Mouse (Mus musculus) frontal cortex, postnatal 10 days (tissue): ENCODE measurements around the gene Sema3b.
A peak's percentile ranks its signal among the peaks of the same experiment; 100 is the strongest.
"Not testable (repeated sequence)": the region's sequence is repeated elsewhere in the genome, so short reads cannot be mapped to it uniquely, and the experiment has no call there.

Experiments used
- DNase-seq, 2 experiments: peaks; one replicate each; pipeline ENCODE4 v3.0.0; 2022; ENCODE audit warnings: low spot score in 2 of 2, mixed read lengths in 1 of 2

The Sema3b gene

DNA sequence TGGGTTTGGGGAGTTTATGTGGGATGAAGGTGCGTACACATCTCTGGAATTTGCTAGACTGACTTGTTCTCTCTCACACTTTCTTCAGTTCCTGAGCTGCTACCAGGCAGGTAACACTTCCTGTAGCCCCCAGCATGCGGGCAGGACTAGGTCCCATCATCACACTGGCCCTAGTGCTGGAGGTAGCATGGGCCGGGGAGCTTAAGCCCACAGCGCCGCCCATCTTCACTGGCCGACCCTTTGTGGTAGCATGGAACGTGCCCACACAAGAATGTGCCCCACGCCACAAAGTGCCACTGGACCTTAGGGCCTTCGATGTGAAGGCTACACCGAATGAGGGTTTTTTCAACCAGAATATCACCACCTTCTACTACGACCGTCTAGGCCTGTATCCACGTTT, 39.0 kb downstream of the Sema3b start:
- DNase-seq: no peak

DNA sequence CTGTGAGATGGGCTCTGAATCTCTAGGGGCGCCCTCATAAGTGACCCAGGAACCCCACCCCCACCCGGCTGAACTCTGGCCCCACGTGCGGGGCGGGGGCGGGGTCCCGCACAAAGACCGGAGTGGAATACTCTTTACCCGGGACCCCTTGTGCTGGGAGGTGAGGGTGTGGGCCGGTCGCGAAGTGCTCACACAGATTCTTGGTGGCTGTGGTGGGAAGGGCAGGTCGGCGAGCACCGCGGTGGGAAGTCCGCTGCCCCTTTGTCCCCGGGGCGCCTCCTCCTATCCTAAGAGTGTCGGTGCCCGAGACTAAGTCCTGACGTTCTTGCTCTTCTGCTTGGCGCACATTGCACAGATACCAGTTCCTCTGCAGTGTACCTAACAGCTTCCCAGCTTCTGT, 39.8 kb downstream of the Sema3b start:
- DNase-seq: no peak

DNA sequence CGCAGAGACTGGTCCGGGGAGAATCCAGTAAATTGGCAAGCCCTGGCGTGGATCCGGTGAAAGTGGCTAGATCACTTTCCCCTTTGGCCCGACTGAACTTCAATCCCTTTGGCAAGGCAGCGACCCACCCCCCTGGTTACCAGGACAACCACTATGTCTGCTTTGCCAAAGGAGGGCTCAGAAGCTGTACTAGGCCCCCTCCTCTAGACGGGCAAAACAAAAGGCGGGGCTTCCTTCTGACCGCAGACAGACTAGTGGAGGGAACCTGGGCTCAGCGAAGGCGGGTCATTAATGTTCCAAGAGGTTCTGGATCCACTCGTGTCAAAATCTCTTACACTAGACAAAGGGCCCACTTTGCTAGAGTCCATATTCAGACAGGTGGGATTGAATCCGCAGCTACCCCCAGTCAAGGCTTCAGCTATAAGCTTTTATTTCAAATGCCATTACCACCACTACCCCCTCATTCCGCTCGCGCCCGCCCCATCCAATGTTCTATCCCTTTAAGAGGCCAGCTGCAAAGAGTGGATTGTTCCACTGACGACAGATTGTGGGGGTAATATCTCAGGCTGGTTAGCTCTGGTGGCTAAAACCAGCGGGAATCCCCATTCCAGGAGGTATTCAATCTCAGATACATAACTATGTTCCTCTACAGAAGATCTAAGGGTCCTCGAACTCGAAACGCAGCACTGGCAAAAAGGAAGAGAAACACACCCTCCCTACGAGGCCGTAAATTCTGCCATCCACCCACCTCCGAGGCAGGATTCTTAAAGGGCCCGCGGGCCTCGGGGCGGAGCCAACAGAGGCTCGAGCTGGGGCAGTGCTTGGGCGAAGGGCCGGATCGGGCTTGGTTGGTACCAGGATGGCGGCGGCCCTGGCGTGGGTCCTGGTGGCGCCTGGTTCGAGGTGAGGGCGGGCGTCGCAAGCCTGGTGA, 40.4 kb downstream of the Sema3b start:
- DNase-seq: peak; percentile 77 to 82

DNA sequence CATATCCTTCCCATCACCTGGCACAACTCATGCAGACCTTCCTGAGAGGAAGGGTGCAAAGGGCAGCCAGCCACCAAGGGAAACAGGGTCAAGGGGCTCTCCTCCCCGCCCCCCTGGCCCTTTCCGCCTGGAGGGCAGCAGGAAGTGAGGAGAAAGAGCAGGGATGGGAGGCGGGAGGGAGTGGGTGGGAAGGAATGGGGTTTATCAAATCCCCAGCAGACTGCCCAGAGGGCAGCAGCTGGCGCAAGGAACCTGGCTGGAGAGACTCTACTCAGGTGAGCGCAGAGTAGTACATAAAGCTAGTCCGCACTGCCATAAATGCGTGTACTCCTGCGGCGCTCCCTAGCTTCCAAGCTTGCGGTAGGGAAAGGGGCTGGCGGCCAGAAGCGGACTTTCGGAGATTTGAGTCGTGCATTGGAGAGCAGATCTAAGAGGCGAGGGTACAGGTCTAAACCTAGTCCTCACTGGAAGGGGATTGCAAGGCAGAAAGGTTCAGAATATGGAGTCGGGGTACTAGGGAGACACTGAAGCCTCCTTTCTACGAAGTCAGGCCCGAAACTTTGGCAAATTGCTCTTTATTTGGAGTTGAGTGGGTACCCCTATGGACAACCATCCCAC, 41.2 kb downstream of the Sema3b start, which contains the start of gene Hyal2:
Gene Hyal2, plus strand, starts transcription at position 244 of the 618 bp plus-strand sequence.
- no peak for DNase-seq

DNA sequence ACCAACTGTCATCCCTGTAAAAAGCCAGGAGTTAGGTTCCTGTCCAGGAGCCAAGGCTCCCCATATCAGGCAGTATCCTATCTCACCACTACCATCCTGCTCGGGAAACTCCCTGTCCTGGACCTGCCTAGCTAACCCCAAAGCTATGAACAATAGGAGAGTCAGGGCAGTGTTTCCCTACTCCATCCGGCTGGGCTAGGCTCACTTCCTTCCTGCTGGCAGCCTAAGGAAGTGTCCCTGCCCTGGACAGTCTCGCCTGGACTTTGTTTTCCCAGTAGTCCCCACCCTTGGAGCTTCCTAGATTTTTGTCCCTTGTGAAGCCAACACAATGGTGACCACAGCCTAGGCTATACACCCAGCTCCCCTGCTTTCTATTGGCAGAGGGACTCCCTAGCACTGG, 42.2 kb downstream of the Sema3b start:
- no peak for DNase-seq

DNA sequence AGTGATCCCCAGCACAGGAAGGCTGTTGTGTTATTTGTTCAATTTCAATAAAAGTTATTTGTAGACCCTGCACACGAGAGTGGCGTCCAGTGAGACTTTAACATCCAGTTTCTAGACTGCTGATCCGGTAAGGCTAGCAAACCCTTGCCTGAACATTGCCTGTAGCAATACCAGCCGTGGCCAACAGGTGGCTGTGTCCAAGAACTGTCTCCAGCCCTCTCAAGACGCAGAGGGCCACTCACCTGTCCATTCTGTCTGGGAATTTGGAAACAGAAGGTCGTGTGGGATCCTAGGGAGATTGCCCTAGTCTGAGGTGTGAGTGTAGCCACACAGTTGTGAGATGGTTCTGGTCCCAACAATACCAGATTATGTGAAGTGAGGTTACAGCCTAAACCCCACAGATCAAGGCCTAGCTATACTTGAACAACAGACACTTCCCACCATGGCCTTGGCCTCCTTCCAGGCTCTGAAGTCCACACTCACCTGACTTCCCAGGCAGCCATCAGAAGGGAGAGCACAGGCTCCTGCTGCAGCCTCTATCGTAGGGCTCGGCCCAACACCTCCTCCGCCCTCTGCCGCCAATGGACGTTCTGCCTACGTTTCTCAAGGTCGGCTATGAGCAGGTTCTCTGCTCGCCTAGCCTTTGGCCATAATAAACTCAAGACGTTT, 42.9 kb downstream of the Sema3b start:
- DNase-seq: peak in 1 of 2 experiments; percentile 67

DNA sequence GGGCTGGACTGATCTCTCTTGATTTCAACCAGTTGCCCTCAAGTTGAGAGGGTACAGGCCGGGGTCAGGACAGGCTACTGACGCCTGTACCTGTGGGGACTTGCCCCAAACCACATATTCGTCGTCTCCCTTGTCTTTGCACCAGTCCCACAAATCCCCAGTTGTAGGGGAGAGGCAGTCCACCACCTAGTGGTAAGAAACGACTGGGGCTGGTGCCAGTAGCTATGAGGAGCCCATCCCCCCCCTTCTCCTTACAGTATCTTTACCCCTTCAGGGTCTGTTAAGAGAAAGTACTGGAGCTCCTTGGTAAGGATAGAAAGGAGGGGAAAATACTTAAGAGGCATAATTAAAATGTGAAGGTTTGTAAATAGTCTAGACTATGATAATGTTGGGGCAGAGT, 43.5 kb downstream of the Sema3b start:
- DNase-seq: not testable (repeated sequence)

DNA sequence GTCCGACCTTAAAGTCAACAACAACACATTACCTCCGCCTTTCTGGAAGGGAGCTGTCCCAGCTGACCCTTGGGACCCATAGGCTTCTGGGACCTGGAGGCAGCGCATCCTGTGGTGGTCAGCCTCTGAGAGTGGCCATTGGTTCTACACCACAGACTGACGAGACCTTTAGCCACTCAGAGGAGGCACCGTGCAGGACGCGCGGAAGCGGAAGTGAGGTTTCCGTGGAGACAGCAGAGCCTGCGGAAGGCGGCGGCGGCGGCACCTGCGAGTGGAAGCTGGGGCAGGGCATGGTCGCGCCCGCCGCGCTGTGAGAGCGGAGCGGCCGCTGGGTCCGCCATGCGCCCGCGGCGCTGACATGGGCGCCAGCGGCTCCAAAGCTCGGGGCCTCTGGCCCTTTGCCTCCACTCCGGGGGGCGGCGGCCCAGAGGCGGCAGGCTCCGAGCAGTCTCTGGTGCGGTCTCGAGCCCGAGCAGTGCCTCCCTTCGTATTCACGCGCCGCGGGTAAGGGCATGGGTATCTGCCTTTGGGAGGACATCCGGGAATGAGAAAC, 45.9 kb downstream of the Sema3b start, which contains the start of gene Tusc2:
Gene Tusc2, plus strand, starts transcription at position 227 of the 553 bp plus-strand sequence.
- DNase-seq: peak; percentile 91 to 93

DNA sequence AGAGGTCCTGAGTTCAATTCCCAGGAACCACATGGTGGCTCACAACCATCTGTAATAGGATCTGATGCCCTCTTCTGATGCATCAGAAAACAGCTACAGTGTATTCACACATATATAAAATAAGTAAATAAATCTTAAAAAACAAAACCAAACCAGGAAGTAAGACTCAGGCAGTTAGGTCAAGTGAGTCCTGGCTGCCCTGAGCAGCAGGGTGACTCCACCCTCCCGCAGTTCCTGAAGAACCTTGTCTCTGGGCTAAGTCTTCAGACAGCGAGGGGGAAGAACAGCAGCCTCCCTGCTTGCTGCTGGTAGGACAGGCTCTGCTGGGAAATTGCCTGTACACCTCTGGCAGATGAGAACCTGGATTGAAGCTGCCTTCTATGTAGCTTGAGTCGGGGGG, 52.7 kb downstream of the Sema3b start:
- no peak for DNase-seq

DNA sequence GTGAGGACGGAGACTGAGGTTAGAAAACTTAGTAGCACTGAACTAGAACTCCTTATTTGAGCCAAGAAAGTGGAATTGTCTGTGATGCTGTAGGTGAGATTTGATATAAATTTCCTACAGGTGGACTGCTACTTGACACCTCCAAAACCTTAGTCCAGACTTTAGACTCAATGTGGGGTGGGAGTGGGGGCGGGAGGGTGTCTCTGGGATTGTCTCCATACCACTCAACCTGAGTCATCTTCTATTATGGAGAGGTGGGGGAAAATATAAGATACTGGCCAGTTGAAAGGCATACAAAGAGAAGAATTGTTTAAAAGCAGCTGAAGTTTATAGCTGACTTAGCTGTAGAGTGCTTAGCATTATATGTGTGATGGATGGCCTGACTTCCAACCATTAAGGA, 53.3 kb downstream of the Sema3b start:
- no peak for DNase-seq

DNA sequence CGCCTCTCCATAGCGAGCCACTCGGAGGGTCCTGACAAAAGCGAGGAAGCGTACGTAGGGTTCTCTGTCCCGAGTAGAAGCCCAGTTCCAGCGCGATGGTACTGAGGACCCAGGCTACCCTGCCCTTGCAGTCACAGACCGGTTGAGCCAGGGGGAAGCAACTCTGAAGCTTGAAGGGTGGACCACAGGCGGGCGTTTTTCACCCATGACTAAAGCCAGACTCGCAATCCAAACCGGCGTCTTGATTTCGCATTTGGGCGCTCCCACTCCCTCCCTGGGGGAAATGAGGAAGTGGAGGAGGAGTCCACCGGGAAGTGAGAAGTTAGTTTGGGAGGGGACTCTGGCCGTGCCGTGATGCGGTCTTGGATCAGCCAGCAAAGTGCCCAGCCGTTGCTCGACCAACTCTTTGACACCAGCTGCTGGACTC, 54.0 kb downstream of the Sema3b start:
- no peak for DNase-seq

DNA sequence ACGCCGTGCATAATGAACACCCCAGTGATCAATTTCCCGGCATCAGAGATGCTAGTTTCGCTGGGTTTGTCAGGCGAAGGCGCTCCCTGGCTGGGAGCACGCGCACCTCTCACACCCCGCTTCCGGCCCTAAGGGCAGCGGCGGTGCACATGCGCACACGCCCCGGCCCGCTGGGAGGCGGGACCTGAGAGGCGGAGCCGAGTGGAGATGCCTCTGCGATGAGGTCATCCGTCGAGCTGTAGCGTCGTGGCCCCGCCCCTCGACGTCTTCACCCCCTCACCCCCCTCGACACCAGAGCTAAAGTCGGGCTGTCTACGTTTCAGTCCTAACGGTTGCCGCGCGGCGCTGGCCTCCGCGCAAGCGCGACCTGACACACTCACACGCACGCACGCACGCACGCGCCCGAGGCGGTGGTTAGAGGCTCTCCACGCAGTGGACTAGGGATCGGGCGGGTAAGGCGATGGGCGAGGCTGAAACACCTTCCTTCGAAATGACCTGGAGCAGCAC, 54.7 kb downstream of the Sema3b start:
- peak; percentile 92 for DNase-seq

DNA sequence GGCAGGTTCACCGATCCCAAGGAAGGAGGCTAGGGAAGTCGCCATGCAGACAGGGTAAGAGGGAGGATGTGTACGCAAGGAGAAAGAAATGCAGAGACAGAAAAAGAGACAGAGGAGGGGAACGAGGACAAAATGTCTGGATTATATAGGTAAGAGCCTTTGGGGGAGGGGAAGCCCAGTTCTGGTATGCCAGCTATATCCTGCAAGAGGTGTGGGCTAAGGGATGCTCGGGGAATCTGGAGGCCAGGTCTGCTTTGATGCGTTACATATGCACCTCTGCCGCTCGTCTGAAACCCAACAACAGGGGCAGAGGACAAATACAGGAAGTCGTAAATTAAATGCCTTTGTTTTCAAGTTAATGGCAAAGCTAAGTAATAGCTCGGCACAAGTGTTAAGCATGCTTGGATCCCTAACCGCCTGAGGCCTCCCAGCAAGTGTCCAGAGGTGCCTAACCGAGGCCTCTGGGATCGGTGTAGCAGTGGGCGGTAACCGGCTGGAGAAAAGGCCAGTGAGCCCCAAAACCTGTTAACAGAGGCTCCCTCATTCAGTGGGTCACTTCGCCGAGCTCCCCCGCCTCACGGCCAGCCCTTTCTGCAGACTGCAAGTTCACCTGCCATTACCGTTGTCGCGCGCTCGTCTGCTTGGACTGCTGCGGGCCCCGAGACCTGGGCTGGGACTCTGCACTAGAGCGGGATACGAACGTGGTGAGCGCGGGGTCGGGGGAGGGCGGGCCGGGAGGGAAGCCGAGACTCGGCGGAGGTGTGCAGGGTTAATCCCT, 55.3 kb downstream of the Sema3b start:
- no peak for DNase-seq

DNA sequence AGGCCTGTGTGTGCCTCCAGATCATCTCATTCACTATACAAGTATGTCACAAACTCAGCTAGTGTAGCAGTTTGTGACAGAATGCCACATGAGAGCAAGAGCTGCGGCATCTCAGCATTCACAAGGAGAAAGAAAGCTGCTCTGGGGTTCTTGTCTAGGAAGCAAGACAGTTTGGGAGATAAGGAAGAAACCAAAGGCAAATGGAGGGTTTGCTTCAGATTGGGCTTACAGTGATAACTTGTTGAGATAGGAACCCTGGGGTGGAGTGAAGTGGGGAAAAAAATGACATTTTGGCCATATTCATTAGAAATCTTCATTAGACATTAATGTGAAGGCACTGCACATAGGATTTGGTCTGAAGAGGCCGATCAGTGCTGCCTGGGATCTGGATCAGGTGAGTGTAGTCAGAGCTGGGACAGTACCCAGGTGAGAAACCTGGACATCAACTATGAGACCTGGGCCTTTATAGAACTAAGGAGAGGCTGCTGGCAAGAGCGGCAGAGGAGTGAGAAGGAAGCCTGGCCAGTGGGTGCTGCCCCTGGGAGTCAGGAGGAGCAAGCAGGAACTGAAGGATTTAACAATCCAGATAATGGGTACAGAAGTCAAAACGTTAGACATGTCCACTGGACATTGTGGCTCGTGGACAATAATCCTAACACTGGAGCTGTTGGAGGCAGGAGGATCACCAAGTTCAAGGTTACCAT, 56.2 kb downstream of the Sema3b start:
- no peak for DNase-seq

DNA sequence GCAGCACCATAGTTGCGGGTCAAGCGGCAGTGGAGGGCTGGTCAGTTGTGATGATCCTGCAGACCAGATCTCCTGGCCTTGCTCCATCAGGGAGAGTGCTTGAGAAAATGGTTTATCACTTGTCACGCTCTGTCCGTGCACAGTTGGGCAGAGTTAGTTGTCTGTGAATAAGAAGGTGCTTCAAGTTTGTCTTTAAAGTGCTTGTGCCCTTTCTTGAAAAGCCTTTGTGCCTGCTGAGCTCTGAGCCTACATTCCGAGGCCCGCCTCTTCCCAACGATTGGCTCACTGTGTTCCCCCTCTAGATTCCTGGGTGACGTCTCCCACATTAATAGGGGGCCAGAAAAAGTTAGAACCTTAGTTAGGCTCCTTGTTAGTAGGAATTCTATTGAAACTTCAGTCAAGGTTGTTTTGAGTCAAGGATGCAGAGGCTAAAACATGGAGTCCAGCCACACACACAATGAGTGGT, 57.1 kb downstream of the Sema3b start:
- DNase-seq: no peak

DNA sequence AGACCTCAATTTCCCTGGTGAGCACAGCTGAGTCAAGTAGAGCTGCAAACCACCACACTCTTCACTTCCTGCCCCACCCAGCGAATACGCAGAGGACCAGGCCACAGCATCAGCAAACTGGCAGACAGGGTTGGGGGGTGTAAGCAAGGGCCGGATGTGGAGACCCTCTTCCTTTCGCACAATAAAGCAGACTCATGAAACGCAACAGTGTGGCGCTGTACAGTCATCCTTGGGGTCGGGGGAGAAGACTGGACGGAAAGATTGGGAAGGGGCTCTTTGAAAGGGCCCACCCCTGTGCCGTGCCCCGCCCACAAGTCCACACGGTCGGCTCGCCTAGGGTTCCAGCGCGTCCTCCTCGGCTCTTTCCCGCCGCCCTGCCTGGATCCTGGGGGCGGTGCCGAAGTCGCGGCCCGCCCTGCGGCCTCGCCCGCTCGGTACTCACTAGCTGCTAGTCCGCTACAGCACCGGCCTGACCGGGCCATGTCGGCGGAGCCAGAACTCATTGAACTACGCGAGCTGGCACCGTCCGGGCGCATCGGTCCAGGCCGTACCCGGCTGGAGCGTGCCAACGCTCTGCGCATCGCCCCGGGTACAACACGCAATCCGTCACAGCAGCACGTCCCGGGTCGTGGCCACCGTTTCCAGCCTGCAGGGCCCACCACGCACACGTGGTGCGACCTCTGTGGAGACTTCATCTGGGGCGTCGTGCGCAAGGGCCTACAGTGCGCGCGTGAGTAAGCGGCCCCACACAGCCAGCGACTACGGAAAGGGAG, 57.7 kb downstream of the Sema3b start, which contains the start of gene Rassf1:
Gene Rassf1, plus strand, starts transcription at position 439 of the 773 bp plus-strand sequence.
- no peak for DNase-seq

DNA sequence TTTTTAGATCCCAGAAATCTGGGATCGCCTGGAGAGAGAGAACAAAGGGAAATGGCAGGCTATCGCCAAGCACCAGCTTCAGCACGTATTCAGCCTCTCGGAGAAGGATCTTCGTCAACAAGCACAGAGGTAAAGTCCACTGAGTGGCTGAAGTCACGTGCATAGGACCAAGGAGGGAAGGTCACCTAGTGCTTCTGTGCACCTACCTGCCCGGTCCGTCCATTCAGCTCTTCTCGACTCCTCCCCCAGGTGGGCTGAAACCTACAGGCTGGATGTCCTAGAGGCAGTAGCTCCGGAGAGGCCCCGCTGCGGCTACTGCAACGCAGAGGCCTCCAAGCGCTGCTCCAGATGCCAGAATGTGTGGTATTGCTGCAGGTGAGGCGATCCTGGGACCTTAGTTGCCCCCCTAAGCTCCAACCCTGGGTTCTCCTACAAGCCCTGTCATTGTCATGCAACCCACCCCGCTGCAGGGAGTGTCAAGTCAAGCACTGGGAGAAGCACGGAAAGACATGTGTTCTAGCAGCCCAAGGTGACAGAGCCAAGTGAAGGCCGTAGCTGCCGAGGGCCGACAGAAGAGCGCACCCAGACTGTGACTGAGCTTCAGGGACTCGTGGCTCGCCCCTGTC, 58.4 kb downstream of the Sema3b start:
- DNase-seq: no peak

DNA sequence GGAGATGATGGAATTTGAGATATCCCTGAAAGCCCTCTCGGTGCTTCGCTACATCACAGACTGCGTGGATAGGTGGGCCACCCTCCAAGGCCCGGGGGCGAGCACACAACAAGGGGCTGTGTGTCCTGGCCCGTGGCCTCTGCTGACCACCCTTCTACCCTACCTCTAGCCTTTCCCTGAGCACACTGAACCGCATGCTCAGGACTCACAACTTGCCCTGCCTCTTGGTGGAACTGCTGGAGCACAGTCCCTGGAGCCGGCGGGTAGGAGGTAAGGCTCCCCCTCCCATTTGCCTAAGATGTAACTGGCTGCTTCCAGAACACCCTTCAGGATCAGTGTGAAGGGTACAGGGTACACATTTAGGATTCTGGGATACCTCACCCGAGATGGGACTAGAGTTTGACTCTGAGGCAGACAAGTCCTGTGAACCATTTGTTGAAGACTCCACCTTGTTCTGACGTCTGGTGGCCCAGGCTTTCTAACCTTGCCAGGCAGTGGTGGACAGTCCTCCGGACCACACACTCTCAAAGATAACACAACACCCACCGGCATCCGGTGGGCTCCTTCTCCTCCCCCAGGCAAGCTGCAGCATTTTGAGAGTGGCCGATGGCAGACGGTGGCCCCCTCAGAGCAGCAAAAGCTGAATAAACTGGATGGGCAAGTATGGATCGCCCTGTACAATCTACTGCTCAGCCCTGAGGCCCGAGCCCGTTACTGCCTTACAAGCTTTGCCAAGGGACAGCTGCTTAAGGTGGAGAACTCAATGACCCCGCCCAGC, 59.5 kb downstream of the Sema3b start:
- no peak for DNase-seq
